ENCODE assay signal across 11 mouse cellular contexts in genomic region chr9:116762395-116763025, GRCm38 (mm10).
DNase-seq lines count a peak whose midpoint lies in the region; ATAC-seq and TF ChIP-seq lines count a peak whose summit lies in the region.
"Had no signal": no experiment of that assay in that cellular context is flagged by ENCODE, and none has a peak within 500 bp of the region (broad histone marks: within the 10 kb centered on the region; RNA-seq: fewer than 3 reads in every experiment).

No protein-coding gene starts in this region.

- peak; percentile 79 for DNase-seq in MN1 (ENCODE audit: low spot score)
- DNase-seq in embryo, embryonic 10.5 days (ENCODE audit: low spot score): peak; percentile 35
- peak; percentile 7 to 12 for DNase-seq in kidney, adult 8-10 months
- no peak for DNase-seq in liver, embryonic 14.5 days (ENCODE audit: low read depth in 3 of 3, low spot score in 3 of 3)
- no peak for DNase-seq in cerebellum, adult 11-12 months
- DNase-seq in ovary, postnatal 14 days (ENCODE audit: low spot score): no peak
- DNase-seq in cerebellum, adult 9-10 months: no peak
- DNase-seq: adrenal gland, postnatal 25 days; layer of hippocampus, postnatal 36 days had no signal

- H3K27ac ChIP-seq in liver, embryonic 14.5 days: no peak overlapping the region
- H3K27ac ChIP-seq: forebrain, embryonic 13.5 days had no signal

- H3K9ac ChIP-seq in liver, embryonic 14.5 days (replicated peaks): no peak overlapping the region
- H3K9ac ChIP-seq: forebrain, embryonic 13.5 days had no signal

- no peak overlapping the region for H3K4me3 ChIP-seq in liver, embryonic 14.5 days (ENCODE audit: insufficient read depth in 1 of 2, low read depth in 2 of 2, low read length in 2 of 2)
- H3K4me3 ChIP-seq: forebrain, embryonic 13.5 days had no signal

- no peaks in the 10 kb centered on the region for H3K4me1 ChIP-seq in liver, embryonic 14.5 days (replicated peaks; ENCODE audit: control insufficient read depth in 2 of 2, insufficient read depth in 2 of 2, low read length in 1 of 2)
- H3K4me1 ChIP-seq: forebrain, embryonic 13.5 days had no signal

- H3K9me3 ChIP-seq in liver, embryonic 14.5 days (ENCODE audit: control insufficient read depth, low read length): no peaks in the 10 kb centered on the region
- H3K9me3 ChIP-seq: forebrain, embryonic 13.5 days had no signal

- TF ChIP-seq EP300 in liver, embryonic 14.5 days (IDR thresholded peaks at IDR 0.05; ENCODE audit: low read depth): no peak

- 0 out of 2 replicates have a peak, but pooled peaks have one; percentile 26 for ATAC-seq in liver, embryonic 14.5 days (ENCODE audit: insufficient read depth)
- ATAC-seq: forebrain, embryonic 13.5 days had no signal

- no peaks in the 10 kb centered on the region for H3K27me3 ChIP-seq in liver, embryonic 14.5 days (ENCODE audit: control insufficient read depth, insufficient read depth, low read length)
- H3K27me3 ChIP-seq: forebrain, embryonic 13.5 days had no signal

- TF ChIP-seq CTCF in liver, embryonic 14.5 days (IDR thresholded peaks at IDR 0.05; ENCODE audit: low read depth): no peak

- H3K36me3 ChIP-seq in liver, embryonic 14.5 days (replicated peaks; ENCODE audit: control insufficient read depth, insufficient read depth, low read depth): no peaks in the 10 kb centered on the region
- H3K36me3 ChIP-seq: G1E had no signal

- H3K4me2 ChIP-seq in liver, embryonic 14.5 days (ENCODE audit: low read depth): no peak overlapping the region
- H3K4me2 ChIP-seq: forebrain, embryonic 13.5 days had no signal

- WGBS in liver, embryonic 14.5 days (ENCODE audit: insufficient replicate concordance): 33% methylated on average over 10 of the region's 10 CpGs

Comparison
In these comparisons a context has a peak if more than half of its experiments do, and no peak if none do; other contexts are left out.
1. DNase-seq: peak in MN1 (single experiment), embryo, embryonic 10.5 days (single experiment) and kidney, adult 8-10 months (2 of 2); none in liver, embryonic 14.5 days (0 of 3), cerebellum, adult 11-12 months (single experiment), ovary, postnatal 14 days (single experiment) and cerebellum, adult 9-10 months (single experiment).